Mouse (Mus musculus): ENCODE results near the gene Ccr10.
A peak's percentile ranks its signal among the peaks of the same experiment; 100 is the strongest.
"Not testable (repeated sequence)": the region's sequence is repeated elsewhere in the genome, so short reads cannot be mapped to it uniquely, and the experiment has no call there.

The Ccr10 gene

GRCm38 (mm10) chr11:101149178-101150105 is 25.8 kb downstream of the Ccr10 start:
- DNase-seq = no peak

GRCm38 (mm10) chr11:101148751-101149150 is 26.5 kb downstream of the Ccr10 start:
- DNase-seq = no peak

GRCm38 (mm10) chr11:101146377-101146776 is 28.9 kb downstream of the Ccr10 start:
- no peak for DNase-seq

- no peak for DNase-seq
These were observed 31.7 kb downstream of the Ccr10 start for GRCm38 (mm10) chr11:101143338-101144225.

- no peak for DNase-seq
These were observed 32.9 kb downstream of the Ccr10 start for GRCm38 (mm10) chr11:101142215-101142967.

- DNase-seq = no peak
These were observed 34.2 kb downstream of the Ccr10 start for GRCm38 (mm10) chr11:101141088-101141487.

GRCm38 (mm10) chr11:101140164-101140819 is 35.0 kb downstream of the Ccr10 start:
- DNase-seq = no peak

- no peak for DNase-seq
These were observed 36.6 kb downstream of the Ccr10 start for GRCm38 (mm10) chr11:101138536-101139181.

GRCm38 (mm10) chr11:101137000-101137399 is 38.2 kb downstream of the Ccr10 start:
- DNase-seq = no peak

GRCm38 (mm10) chr11:101134217-101134865 is 40.9 kb downstream of the Ccr10 start:
- DNase-seq = no peak

GRCm38 (mm10) chr11:101133037-101133436 is 42.2 kb downstream of the Ccr10 start:
- DNase-seq = no peak

- DNase-seq = peak; percentile 59
These were observed 43.5 kb downstream of the Ccr10 start for GRCm38 (mm10) chr11:101131701-101132100.

- DNase-seq = no peak
These were observed 44.1 kb downstream of the Ccr10 start for GRCm38 (mm10) chr11:101131187-101131586.

GRCm38 (mm10) chr11:101130056-101130756 is 45.0 kb downstream of the Ccr10 start:
- DNase-seq = no peak

GRCm38 (mm10) chr11:101128996-101129577 is 46.2 kb downstream of the Ccr10 start:
- DNase-seq = no peak

GRCm38 (mm10) chr11:101127075-101127474 is 48.2 kb downstream of the Ccr10 start:
- no peak for DNase-seq

GRCm38 (mm10) chr11:101125008-101125407 is 50.2 kb downstream of the Ccr10 start:
- DNase-seq = not testable (repeated sequence)

- DNase-seq = not testable (repeated sequence)
These were observed 50.7 kb downstream of the Ccr10 start for GRCm38 (mm10) chr11:101124494-101124893.
